Mouse (Mus musculus) effector memory CD4-positive, alpha-beta T cell, adult 5 months (primary cell): ENCODE measurements around the gene Rhbdl1. TPM values are rescaled to one million over a fixed set of nuclear protein-coding genes. Genes with fewer than 3 reads are reported as not detected.

ENCODE experiments used
- polyA plus RNA-seq: library from polyadenylated mRNA; unstranded; fragments of 100-300 nt; shearing (Covaris generic); gene quantifications from one replicate; pipeline ENCODE4 v1.2.1, GENCODE M21; 2017

Gene Rhbdl1
- polyA plus RNA-seq, 1 experiment from 2014 or later = not detected

Other genes starting within 250 kb of the Rhbdl1 start
- gene Gng13, start 120.1 kb downstream of the Rhbdl1 start, polyA plus RNA-seq = not detected
- 4.7 TPM for gene Chtf18, start 109.9 kb downstream of the Rhbdl1 start, polyA plus RNA-seq
- gene Rpusd1, start 109.6 kb downstream of the Rhbdl1 start, polyA plus RNA-seq = 4.0 TPM
- not detected for gene Mslnl, start 101.3 kb downstream of the Rhbdl1 start, polyA plus RNA-seq
- not detected for gene Msln, start 82.9 kb downstream of the Rhbdl1 start, polyA plus RNA-seq
- gene Narfl, start 63.5 kb downstream of the Rhbdl1 start, polyA plus RNA-seq = 15.6 TPM
- 23.1 TPM for gene Haghl, start 51.6 kb downstream of the Rhbdl1 start, polyA plus RNA-seq
- gene Ccdc78, start 50.7 kb downstream of the Rhbdl1 start, polyA plus RNA-seq = 0.29 TPM
- 125 TPM for gene Fam173a, start 44.4 kb downstream of the Rhbdl1 start, polyA plus RNA-seq
- gene AC134908.4, start 41.6 kb downstream of the Rhbdl1 start, polyA plus RNA-seq = not detected
- 28.1 TPM for gene Metrn, start 40.2 kb downstream of the Rhbdl1 start, polyA plus RNA-seq
- gene Fbxl16, start 28.2 kb downstream of the Rhbdl1 start, polyA plus RNA-seq = not detected
- 19.3 TPM for gene Wdr24, start 13.7 kb downstream of the Rhbdl1 start, polyA plus RNA-seq
- gene Jmjd8, start 8.4 kb downstream of the Rhbdl1 start, polyA plus RNA-seq = 18.3 TPM
- gene Stub1, start 3.9 kb downstream of the Rhbdl1 start, polyA plus RNA-seq = 126 TPM
- gene Gm20683, start 4.5 kb upstream of the Rhbdl1 start, polyA plus RNA-seq = 1.9 TPM
- gene Rhot2, start 7.6 kb upstream of the Rhbdl1 start, polyA plus RNA-seq = 27.1 TPM
- gene Wdr90, start 24.2 kb upstream of the Rhbdl1 start, polyA plus RNA-seq = 20.9 TPM
- 18.5 TPM for gene Mcrip2, start 31.5 kb upstream of the Rhbdl1 start, polyA plus RNA-seq
- gene Mettl26, start 37.8 kb upstream of the Rhbdl1 start, polyA plus RNA-seq = 41.5 TPM
- gene Wfikkn1, start 43.6 kb upstream of the Rhbdl1 start, polyA plus RNA-seq = 0.21 TPM
- gene Rab40c, start 82.4 kb upstream of the Rhbdl1 start, polyA plus RNA-seq = 17.2 TPM
- 39.1 TPM for gene Pigq, start 107.6 kb upstream of the Rhbdl1 start, polyA plus RNA-seq
- not detected for gene Nhlrc4, start 107.7 kb upstream of the Rhbdl1 start, polyA plus RNA-seq
- gene A930017K11Rik, start 115.3 kb upstream of the Rhbdl1 start, polyA plus RNA-seq = not detected
- 21.9 TPM for gene Capn15, start 148.5 kb upstream of the Rhbdl1 start, polyA plus RNA-seq
- gene Rab11fip3, start 232.3 kb upstream of the Rhbdl1 start, polyA plus RNA-seq = 20.2 TPM